Mouse (Mus musculus) midbrain, embryonic 11.5 days (tissue): ENCODE results near the gene Rpgrip1. TPM values are rescaled to one million over a fixed set of nuclear protein-coding genes. Genes with fewer than 3 reads are reported as not detected.

Experiments used
- ATAC-seq: fragments of 200-750 bp; cut with Nextera tagmentation; 2 replicates; pipeline ENCODE4 v1.8.0; 2017; ENCODE audit warnings: moderate TSS enrichment, moderate library complexity; ENCODE audit not compliant: low FRiP score
- DNase-seq: peaks from one replicate; pipeline ENCODE4 v3.0.0; 2015; ENCODE audit warnings: low spot score; ENCODE audit errors: missing footprints
- H3K27ac ChIP-seq: fragments of 300-500 bp; sonication (generic); 2 replicates; pipeline ENCODE4 v1.5.1; 2014; ENCODE audit warnings: low read depth, low read length
- H3K27me3 ChIP-seq: fragments of 300-500 bp; sonication (generic); 2 replicates; pipeline ENCODE4 v1.6.1; 2014; ENCODE audit warnings: mild to moderate bottlenecking, low read length, moderate library complexity, mixed read lengths; ENCODE audit not compliant: control insufficient read depth, insufficient read depth
- H3K36me3 ChIP-seq: fragments of 300-500 bp; sonication (generic); 2 replicates; pipeline ENCODE4 v1.6.1; 2014; ENCODE audit warnings: mild to moderate bottlenecking, low read length, moderate library complexity, mixed read lengths; ENCODE audit not compliant: control insufficient read depth, insufficient read depth
- H3K4me1 ChIP-seq: fragments of 300-500 bp; sonication (generic); 2 replicates; pipeline ENCODE4 v1.6.1; 2014; ENCODE audit warnings: low read length; ENCODE audit not compliant: control insufficient read depth, insufficient read depth
- H3K4me2 ChIP-seq: fragments of 300-500 bp; sonication (generic); 2 replicates; pipeline ENCODE4 v1.6.1; 2014; ENCODE audit warnings: mild to moderate bottlenecking, moderate library complexity
- H3K4me3 ChIP-seq: fragments of 300-500 bp; sonication (generic); 2 replicates; pipeline ENCODE4 v1.5.1; 2014; ENCODE audit warnings: low read depth, low read length
- H3K9ac ChIP-seq: fragments of 300-500 bp; sonication (generic); 2 replicates; pipeline ENCODE4 v1.6.1; 2014; ENCODE audit warnings: low read length
- H3K9me3 ChIP-seq: fragments of 300-500 bp; sonication (generic); 2 replicates; pipeline ENCODE4 v1.6.1; 2016; ENCODE audit warnings: low read length; ENCODE audit not compliant: control insufficient read depth
- WGBS: fragments of 180-500 bp; shearing (Covaris S2); extraction: QIAGEN DNeasy Blood & Tissue Kit; methylation state at CpG from one replicate; pipeline ENCODE4 v1.1.7; 2014; 5-methylcytosine and 5-hydroxymethylcytosine counted together
- polyA plus RNA-seq: library from polyadenylated mRNA; unstranded; fragments of >200 nt; fragmentation: Nextera tagmentation; extraction: Ambion mirVana; gene quantifications from 2 replicates; pipeline ENCODE4 v1.2.1, GENCODE M21; 2014

Gene Rpgrip1
- polyA plus RNA-seq, 1 experiment from 2014 or later: 105 TPM

- no peak overlapping the region for H3K4me3 ChIP-seq
- H3K9me3 ChIP-seq: no peaks in the 10 kb centered on the region
- H3K4me2 ChIP-seq: no peak overlapping the region
- DNase-seq (no peak), ATAC-seq (no peak)
- no peaks in the 10 kb centered on the region for H3K4me1 ChIP-seq
- no peak overlapping the region for H3K9ac ChIP-seq
- H3K27me3 ChIP-seq: no peaks in the 10 kb centered on the region
- WGBS: 97% methylated on average over 2 of the region's 2 CpGs
- H3K36me3 ChIP-seq: peaks cover 29% of the 10 kb centered on the region
- H3K27ac ChIP-seq: no peak overlapping the region
These were observed 56.1 kb downstream of the Rpgrip1 start for GRCm38 (mm10) chr14:52166571-52166970.

GRCm38 (mm10) chr14:52188788-52189187, 78.3 kb downstream of the Rpgrip1 start:
- H3K27ac ChIP-seq: no peak overlapping the region
- DNase-seq: no peak
- no peak overlapping the region for H3K9ac ChIP-seq
- H3K4me2 ChIP-seq: no peak overlapping the region
- H3K4me3 ChIP-seq: no peak overlapping the region
- peaks cover 5% of the 10 kb centered on the region; the same call in 1 of the 2 replicates for H3K36me3 ChIP-seq
- ATAC-seq: no peak
- H3K4me1 ChIP-seq: no peaks in the 10 kb centered on the region
- 77% methylated on average over 1 of the region's 1 CpGs for WGBS
- H3K9me3 ChIP-seq: no peaks in the 10 kb centered on the region
- no peaks in the 10 kb centered on the region for H3K27me3 ChIP-seq

- no peak overlapping the region for H3K4me3 ChIP-seq
- 87% methylated on average over 2 of the region's 2 CpGs for WGBS
- no peak overlapping the region for H3K27ac ChIP-seq
- DNase-seq (no peak), ATAC-seq (no peak)
- H3K9ac ChIP-seq: no peak overlapping the region
- H3K4me1 ChIP-seq: no peaks in the 10 kb centered on the region
- no peaks in the 10 kb centered on the region for H3K9me3 ChIP-seq
- H3K27me3 ChIP-seq: no peaks in the 10 kb centered on the region
- no peak overlapping the region for H3K4me2 ChIP-seq
- H3K36me3 ChIP-seq: peaks cover 5% of the 10 kb centered on the region; the same call in 1 of the 2 replicates
These were observed 79.0 kb downstream of the Rpgrip1 start for GRCm38 (mm10) chr14:52189519-52189918.

DNA sequence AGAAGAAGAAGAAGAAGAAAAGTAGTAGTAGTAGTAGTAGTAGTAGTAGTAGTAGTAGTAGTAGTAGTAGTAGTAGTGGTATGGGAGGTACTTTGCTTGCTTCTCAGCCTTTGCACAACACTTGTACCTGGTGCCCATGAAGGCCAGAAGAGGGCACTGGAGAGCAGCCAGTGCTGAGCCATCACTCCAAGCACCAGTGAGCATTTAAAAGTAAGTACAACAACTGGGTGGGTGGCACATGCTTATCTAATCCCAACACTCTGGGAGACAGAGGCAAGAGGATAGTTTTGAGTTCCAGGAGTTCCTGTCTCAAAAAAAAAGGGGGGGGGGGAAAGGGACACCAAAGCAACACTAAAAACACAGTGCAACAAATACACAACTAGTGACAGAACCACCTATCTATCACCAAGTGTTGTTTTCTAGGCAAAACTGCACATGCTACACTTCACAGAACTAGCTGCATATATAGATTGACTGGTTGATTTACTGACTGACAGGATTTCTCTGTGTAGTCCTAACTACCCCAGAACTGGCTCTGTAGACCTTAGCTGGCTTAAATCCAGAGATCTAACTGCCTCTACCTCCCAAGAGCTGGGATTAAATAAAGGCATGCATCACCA, 80.3 kb downstream of the Rpgrip1 start:
- Histone ChIP-seq H3K36me3 (peaks cover 5% of the 10 kb centered on the region; the same call in 1 of the 2 replicates), H3K9me3 (no peaks in the 10 kb centered on the region), H3K4me1 (peaks cover 7% of the 10 kb centered on the region; the same call in 1 of the 2 replicates), H3K4me2 (no peak overlapping the region), H3K9ac (no peak overlapping the region), H3K27me3 (no peaks in the 10 kb centered on the region), H3K27ac (no peak overlapping the region), H3K4me3 (no peak overlapping the region)
- DNase-seq (no peak), ATAC-seq (peak; percentile 42; the same call in 1 of the 2 replicates)

DNA sequence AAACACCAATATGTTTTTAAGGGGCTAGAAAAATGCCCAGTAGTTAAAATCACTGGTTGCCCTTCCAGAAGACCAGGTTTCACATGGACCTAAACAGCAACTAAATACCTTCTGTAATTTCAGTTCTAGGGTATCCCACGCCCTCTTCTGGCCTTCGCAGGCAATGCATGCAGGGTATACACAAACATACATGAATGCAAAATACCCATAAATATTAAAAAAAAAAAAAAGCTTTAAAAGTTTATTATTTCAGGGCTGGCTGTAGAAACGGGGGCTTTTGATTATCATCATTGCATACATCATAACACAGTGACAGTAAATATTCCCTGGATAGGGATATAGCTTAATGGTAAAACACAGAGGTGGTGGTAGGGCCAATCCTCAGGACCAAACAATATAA, 85.2 kb downstream of the Rpgrip1 start:
- H3K4me1 ChIP-seq: peaks cover 15% of the 10 kb centered on the region; the same call in 1 of the 2 replicates
- peak overlapping the region; percentile 70 for H3K4me2 ChIP-seq
- DNase-seq (peak; percentile 93), ATAC-seq (no peak)
- H3K27me3 ChIP-seq: no peaks in the 10 kb centered on the region
- peaks cover 12% of the 10 kb centered on the region for H3K36me3 ChIP-seq
- H3K27ac ChIP-seq: no peak overlapping the region
- 17% methylated on average over 3 of the region's 3 CpGs for WGBS
- H3K4me3 ChIP-seq: peak overlapping the region; percentile 78
- H3K9me3 ChIP-seq: no peaks in the 10 kb centered on the region
- H3K9ac ChIP-seq: peak overlapping the region; percentile 97; the same call in 1 of the 2 replicates

DNA sequence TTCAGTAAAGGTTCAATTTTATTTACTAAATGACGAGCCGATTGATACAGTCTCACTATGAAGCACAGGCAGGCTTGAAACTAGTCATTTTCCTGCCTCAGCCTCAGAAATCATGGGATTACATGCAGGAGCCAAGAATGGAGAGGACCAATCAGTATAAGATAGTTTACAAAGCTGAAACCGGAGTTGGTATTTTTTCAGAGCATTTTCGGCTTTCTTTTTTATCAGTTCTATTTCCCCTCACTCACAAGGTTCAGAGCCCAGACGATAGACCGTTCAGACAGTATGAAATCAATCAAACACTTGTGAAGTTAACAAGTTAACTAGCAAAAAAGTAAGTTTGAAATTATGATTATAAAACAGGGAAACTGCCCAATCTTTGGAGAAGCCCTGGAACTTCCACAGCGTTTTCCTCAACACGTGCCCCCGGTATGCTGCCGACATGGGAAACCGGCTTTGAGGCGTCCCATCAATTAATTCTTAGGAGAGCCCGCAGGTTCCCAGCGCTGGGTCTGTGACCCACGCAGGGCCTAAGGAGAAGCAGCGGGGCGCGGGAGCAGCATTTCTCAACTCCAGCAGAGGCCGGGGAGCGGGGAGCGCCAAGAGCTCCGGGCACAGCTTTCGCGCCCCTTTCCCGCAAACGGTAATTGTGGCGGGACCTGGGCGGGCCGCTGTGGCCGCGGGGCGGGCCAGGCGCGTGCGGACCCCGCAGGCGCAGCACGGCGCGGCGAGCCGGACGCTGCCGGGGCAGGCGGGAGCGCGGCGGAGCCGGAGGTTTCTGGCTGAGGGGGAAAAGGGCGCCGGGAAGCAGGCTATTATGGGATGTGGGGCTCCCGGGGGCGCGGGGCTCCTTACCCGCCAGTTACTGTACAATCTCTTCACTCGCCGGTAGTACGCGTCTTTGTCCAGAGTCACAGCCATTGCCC, 86.0 kb downstream of the Rpgrip1 start:
- H3K4me1 ChIP-seq: peaks cover 15% of the 10 kb centered on the region; the same call in 1 of the 2 replicates
- H3K9ac ChIP-seq: peak overlapping the region; percentile 97
- H3K27ac ChIP-seq: peak overlapping the region; percentile 97
- 1% methylated on average over 59 of the region's 59 CpGs for WGBS
- ATAC-seq (peak; percentile 55), DNase-seq (peak; percentile 91)
- peak overlapping the region; percentile 70 for H3K4me2 ChIP-seq
- H3K27me3 ChIP-seq: no peaks in the 10 kb centered on the region
- no peaks in the 10 kb centered on the region for H3K9me3 ChIP-seq
- peaks cover 12% of the 10 kb centered on the region for H3K36me3 ChIP-seq
- H3K4me3 ChIP-seq: peak overlapping the region; percentile 78

DNA sequence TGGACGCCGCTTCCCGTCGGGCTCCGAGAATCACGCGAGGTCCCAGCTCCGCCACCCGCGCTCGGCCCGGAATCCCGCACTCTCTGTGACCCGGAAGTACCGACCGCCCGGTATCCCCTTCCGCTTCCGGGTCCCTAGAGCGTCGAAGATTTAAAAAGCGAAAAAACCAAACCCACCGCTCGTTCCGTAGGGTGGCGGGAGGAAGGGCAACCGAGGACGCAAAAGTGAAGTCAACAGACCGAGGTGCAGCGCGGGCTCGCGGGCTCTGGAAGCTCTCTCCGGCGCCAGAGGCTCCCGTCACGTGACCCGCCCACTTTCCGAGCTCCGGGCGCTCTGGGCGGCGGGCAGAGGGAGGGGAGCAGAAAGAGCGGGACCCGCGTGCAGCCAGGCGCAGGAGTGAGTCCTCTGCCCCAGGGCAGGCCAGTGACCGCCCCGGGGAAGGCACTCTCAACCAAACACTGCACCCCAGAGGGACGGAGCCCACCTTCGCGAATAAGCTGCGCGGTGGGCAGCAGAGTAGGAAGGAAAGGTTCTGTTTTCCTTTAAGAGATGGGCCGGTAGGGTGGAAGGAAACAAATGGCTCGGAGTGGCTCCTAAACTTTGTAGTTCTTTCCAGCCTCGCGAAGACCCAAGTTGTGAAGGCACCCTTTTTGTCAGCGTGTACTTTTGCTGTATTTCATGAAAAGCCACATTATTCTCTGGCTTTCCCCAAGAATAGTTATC, 86.8 kb downstream of the Rpgrip1 start, which contains the start of gene Supt16:
TSS of gene Supt16 (minus strand) at position 261 of the 723 bp plus-strand sequence.
- DNase-seq: peak; percentile 99
- under 1% methylated on average over 59 of the region's 59 CpGs for WGBS
- H3K9me3 ChIP-seq: no peaks in the 10 kb centered on the region

GRCm38 (mm10) chr14:52198141-52198540, 87.6 kb downstream of the Rpgrip1 start:
- no peaks in the 10 kb centered on the region for H3K9me3 ChIP-seq
- H3K36me3 ChIP-seq: peaks cover 12% of the 10 kb centered on the region
- 17% methylated on average over 3 of the region's 3 CpGs for WGBS
- peak overlapping the region; percentile 70 for H3K4me2 ChIP-seq
- ATAC-seq (no peak), DNase-seq (no peak)
- no peak overlapping the region for H3K27ac ChIP-seq
- H3K9ac ChIP-seq: no peak overlapping the region
- H3K4me3 ChIP-seq: no peak overlapping the region
- H3K27me3 ChIP-seq: no peaks in the 10 kb centered on the region
- peaks cover 15% of the 10 kb centered on the region; the same call in 1 of the 2 replicates for H3K4me1 ChIP-seq

More for the DNA sequence above, 86.8 kb downstream of the Rpgrip1 start, which contains the start of gene Supt16:
- peak within 1 kb of the TSS; percentile 78 for H3K4me3 ChIP-seq
- H3K27me3 ChIP-seq: no peaks in the 10 kb centered on the region
- H3K27ac ChIP-seq: peak within 1 kb of the TSS; percentile 97
- H3K9ac ChIP-seq: peak within 1 kb of the TSS; percentile 97
- peak within 1 kb of the TSS; percentile 70 for H3K4me2 ChIP-seq
- ATAC-seq: peak; percentile 97
- peaks cover 15% of the 10 kb centered on the region; the same call in 1 of the 2 replicates for H3K4me1 ChIP-seq
- peaks cover 13% of the 10 kb centered on the region for H3K36me3 ChIP-seq
